In genomic region chr7:82748812-82749211, GRCm38 (mm10) we compare ENCODE assay signal across 20 mouse cellular contexts.
DNase-seq lines count a peak whose midpoint lies in the region; ATAC-seq and TF ChIP-seq lines count a peak whose summit lies in the region.
"Had no signal": no experiment of that assay in that cellular context is flagged by ENCODE, and none has a peak within 500 bp of the region (broad histone marks: within the 10 kb centered on the region; RNA-seq: fewer than 3 reads in every experiment).

No protein-coding gene starts in this region.

- no peaks in the 10 kb centered on the region for H3K36me3 ChIP-seq in liver, embryonic 14.5 days (replicated peaks; ENCODE audit: control insufficient read depth, insufficient read depth, low read depth)
- H3K36me3 ChIP-seq in liver, embryonic 12.5 days, result peaks cover 22% of the 10 kb centered on the region
- peaks cover 7% of the 10 kb centered on the region; the same call in 1 of the 2 replicates for H3K36me3 ChIP-seq in liver, postnatal 0 days (replicated peaks; ENCODE audit: insufficient read depth, low read length)
- H3K36me3 ChIP-seq: heart, embryonic 15.5 days; limb, embryonic 15.5 days had no signal

- no peaks in the 10 kb centered on the region for H3K27me3 ChIP-seq in liver, embryonic 14.5 days (ENCODE audit: control insufficient read depth, insufficient read depth, low read length)
- H3K27me3 ChIP-seq in liver, embryonic 12.5 days (replicated peaks), result no peaks in the 10 kb centered on the region
- H3K27me3 ChIP-seq in liver, postnatal 0 days (ENCODE audit: insufficient read depth, low read length), result no peaks in the 10 kb centered on the region
- H3K27me3 ChIP-seq: embryonic facial prominence, embryonic 13.5 days; forebrain, embryonic 13.5 days; heart, embryonic 15.5 days; hindbrain, embryonic 13.5 days; limb, embryonic 15.5 days; midbrain, embryonic 13.5 days had no signal

- H3K9ac ChIP-seq in liver, embryonic 14.5 days (replicated peaks), result no peak overlapping the region
- H3K9ac ChIP-seq in liver, embryonic 12.5 days, result no peak overlapping the region
- no peak overlapping the region for H3K9ac ChIP-seq in liver, postnatal 0 days (replicated peaks)
- H3K9ac ChIP-seq: embryonic facial prominence, embryonic 13.5 days; forebrain, embryonic 13.5 days; heart, embryonic 15.5 days; hindbrain, embryonic 13.5 days; limb, embryonic 15.5 days; midbrain, embryonic 13.5 days had no signal

- no peak overlapping the region for H3K27ac ChIP-seq in liver, embryonic 14.5 days
- no peak overlapping the region for H3K27ac ChIP-seq in liver, embryonic 12.5 days
- H3K27ac ChIP-seq in liver, postnatal 0 days (ENCODE audit: low read depth), result no peak overlapping the region
- H3K27ac ChIP-seq: forebrain, embryonic 13.5 days; gastrocnemius, adult 2 months; heart, embryonic 15.5 days; hindbrain, embryonic 13.5 days; limb, embryonic 15.5 days; midbrain, embryonic 13.5 days had no signal

- H3K4me2 ChIP-seq in liver, embryonic 14.5 days (ENCODE audit: low read depth), result no peak overlapping the region
- no peak overlapping the region for H3K4me2 ChIP-seq in liver, embryonic 12.5 days
- no peak overlapping the region for H3K4me2 ChIP-seq in liver, postnatal 0 days (ENCODE audit: low read depth, low read length)
- H3K4me2 ChIP-seq: embryonic facial prominence, embryonic 13.5 days; forebrain, embryonic 13.5 days; heart, embryonic 15.5 days; hindbrain, embryonic 13.5 days; limb, embryonic 15.5 days; midbrain, embryonic 13.5 days had no signal

- intact Hi-C loops in gastrocnemius, postnatal 36 days (cut with DNase I), result no loop called here

- H3K9me3 ChIP-seq in liver, embryonic 14.5 days (ENCODE audit: control insufficient read depth, low read length), result no peaks in the 10 kb centered on the region
- H3K9me3 ChIP-seq in liver, embryonic 12.5 days (replicated peaks), result no peaks in the 10 kb centered on the region
- H3K9me3 ChIP-seq in liver, postnatal 0 days (ENCODE audit: low read length), result no peaks in the 10 kb centered on the region
- H3K9me3 ChIP-seq: embryonic facial prominence, embryonic 13.5 days; forebrain, embryonic 13.5 days; heart, embryonic 15.5 days; hindbrain, embryonic 13.5 days; limb, embryonic 15.5 days; midbrain, embryonic 13.5 days had no signal

- no peak overlapping the region for H3K4me3 ChIP-seq in liver, embryonic 14.5 days (ENCODE audit: insufficient read depth in 1 of 2, low read depth in 2 of 2, low read length in 2 of 2)
- no peak overlapping the region for H3K4me3 ChIP-seq in liver, embryonic 12.5 days
- no peak overlapping the region for H3K4me3 ChIP-seq in liver, postnatal 0 days (ENCODE audit: low read depth, low read length)
- H3K4me3 ChIP-seq: embryonic facial prominence, embryonic 13.5 days; forebrain, embryonic 13.5 days; gastrocnemius, adult 2 months; heart, embryonic 15.5 days; hindbrain, embryonic 13.5 days; limb, embryonic 15.5 days; midbrain, embryonic 13.5 days had no signal

- peak; percentile 31; the same call in 1 of the 2 replicates for ATAC-seq in liver, embryonic 14.5 days (ENCODE audit: insufficient read depth)
- no peak for ATAC-seq in liver, embryonic 12.5 days
- ATAC-seq in granulocyte monocyte progenitor cell, adult 5-6 weeks (replicated peaks; ENCODE audit: poor library complexity, severe bottlenecking), result peak; percentile 88
- peak; percentile 38; the same call in 1 of the 2 replicates for ATAC-seq in liver, postnatal 0 days
- ATAC-seq: forebrain, embryonic 13.5 days; midbrain, embryonic 13.5 days had no signal

- WGBS in liver, embryonic 14.5 days (ENCODE audit: insufficient replicate concordance), result 38% methylated on average over 2 of the region's 2 CpGs
- WGBS in liver, embryonic 12.5 days (ENCODE audit: insufficient replicate concordance), result 52% methylated on average over 2 of the region's 2 CpGs
- 39% methylated on average over 2 of the region's 2 CpGs for WGBS in liver, postnatal 0 days (ENCODE audit: insufficient replicate concordance)

- TF ChIP-seq EP300 in liver, embryonic 14.5 days (IDR thresholded peaks at IDR 0.05; ENCODE audit: low read depth), result no peak
- no peak for TF ChIP-seq EP300 in liver, postnatal 0 days (IDR thresholded peaks at IDR 0.05; ENCODE audit: low read depth)

- DNase-seq in heart, adult 11 months, result peak; percentile 93
- DNase-seq in heart, adult 9 months (ENCODE audit: low spot score in 2 of 2), result no peak
- no peak for DNase-seq in liver, embryonic 14.5 days (ENCODE audit: low read depth in 3 of 3, low spot score in 3 of 3)
- no peak for DNase-seq in liver, postnatal 0 days
- no peak for DNase-seq in right cerebral cortex, adult 2 months (ENCODE audit: low spot score in 2 of 2)
- no peak for DNase-seq in gastrocnemius, postnatal 36 days
- DNase-seq: adrenal gland, adult 8-10 months; B cell, adult 2 months; cerebellum, adult 2 months; gastrocnemius, adult 2 months; right cerebral cortex, postnatal 14 days; thymus, adult 2 months had no signal

- H3K4me1 ChIP-seq in liver, embryonic 14.5 days (replicated peaks; ENCODE audit: control insufficient read depth in 2 of 2, insufficient read depth in 2 of 2, low read length in 1 of 2), result no peaks in the 10 kb centered on the region; a peak in 1 of 4 replicates
- H3K4me1 ChIP-seq in liver, embryonic 12.5 days, result no peaks in the 10 kb centered on the region
- H3K4me1 ChIP-seq in liver, postnatal 0 days (ENCODE audit: insufficient read depth), result peaks cover 5% of the 10 kb centered on the region

- no peak for TF ChIP-seq CTCF in liver, embryonic 14.5 days (IDR thresholded peaks at IDR 0.05; ENCODE audit: low read depth)
- no peak for TF ChIP-seq CTCF in liver, postnatal 0 days (IDR thresholded peaks at IDR 0.05; ENCODE audit: low read depth)
